10 mouse cellular contexts compared by ENCODE assay signal in the genomic region with DNA sequence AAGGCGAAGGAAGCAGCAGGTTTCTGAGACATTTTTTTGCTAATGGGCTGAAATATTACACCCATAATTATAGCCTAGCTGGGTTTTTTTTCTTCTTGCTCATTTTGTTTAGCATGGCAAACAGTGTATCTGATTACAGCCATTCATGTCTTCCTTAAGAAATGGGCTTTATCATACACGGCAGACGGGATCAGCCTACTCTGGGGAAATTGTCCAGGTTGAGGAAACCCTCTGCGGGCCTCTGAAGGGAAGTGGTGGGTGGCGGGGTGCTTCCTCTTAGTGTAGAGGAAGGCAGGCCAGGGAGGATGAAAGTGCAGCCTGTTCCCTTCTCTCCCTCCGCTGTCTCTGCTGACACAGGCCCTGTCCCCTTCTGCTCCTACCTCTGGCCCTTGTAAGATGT.
DNase-seq lines count a peak whose midpoint lies in the region; ATAC-seq lines count a peak whose summit lies in the region.
"Had no signal": no experiment of that assay in that cellular context is flagged by ENCODE, and none has a peak within 500 bp of the region (broad histone marks: within the 10 kb centered on the region; RNA-seq: fewer than 3 reads in every experiment).

No protein-coding gene starts in this region.

- no peaks in the 10 kb centered on the region for H3K36me3 ChIP-seq in embryonic facial prominence, embryonic 10.5 days (replicated peaks)
- no peaks in the 10 kb centered on the region for H3K36me3 ChIP-seq in lung, embryonic 16.5 days (ENCODE audit: control insufficient read depth, insufficient read depth, low read length)
- no peaks in the 10 kb centered on the region for H3K36me3 ChIP-seq in splenic B cell, adult 2 months (ENCODE audit: control insufficient read depth, insufficient read depth, low read length, poor library complexity, severe bottlenecking)
- no peaks in the 10 kb centered on the region for H3K36me3 ChIP-seq in forebrain, embryonic 11.5 days (ENCODE audit: control insufficient read depth, insufficient read depth, low read length)
- no peaks in the 10 kb centered on the region for H3K36me3 ChIP-seq in forebrain, embryonic 16.5 days (ENCODE audit: control insufficient read depth, insufficient read depth)
- H3K36me3 ChIP-seq: stomach, embryonic 15.5 days had no signal

- no peak overlapping the region for H3K4me2 ChIP-seq in lung, embryonic 16.5 days (ENCODE audit: low read depth, low read length)
- no peak overlapping the region for H3K4me2 ChIP-seq in forebrain, embryonic 11.5 days (ENCODE audit: low read depth, low read length, severe bottlenecking)
- H3K4me2 ChIP-seq in forebrain, embryonic 16.5 days (ENCODE audit: low read length): no peak overlapping the region
- H3K4me2 ChIP-seq: stomach, embryonic 15.5 days had no signal

- peaks cover 25% of the 10 kb centered on the region for H3K4me1 ChIP-seq in embryonic facial prominence, embryonic 10.5 days
- H3K4me1 ChIP-seq in lung, embryonic 16.5 days (replicated peaks; ENCODE audit: control insufficient read depth, insufficient read depth, low read length): no peaks in the 10 kb centered on the region
- peaks cover 11% of the 10 kb centered on the region; the same call in 1 of the 2 replicates for H3K4me1 ChIP-seq in forebrain, embryonic 11.5 days (replicated peaks; ENCODE audit: control insufficient read depth, insufficient read depth, low read length)
- no peaks in the 10 kb centered on the region for H3K4me1 ChIP-seq in forebrain, embryonic 16.5 days (replicated peaks; ENCODE audit: control insufficient read depth, insufficient read depth, low read length)
- H3K4me1 ChIP-seq: stomach, embryonic 15.5 days had no signal

- H3K9me3 ChIP-seq in embryonic facial prominence, embryonic 10.5 days: no peaks in the 10 kb centered on the region
- H3K9me3 ChIP-seq in lung, embryonic 16.5 days (ENCODE audit: control insufficient read depth, low read length): 0 out of 2 replicates have a peak, but pooled peaks cover 3% of the 10 kb centered on the region
- no peaks in the 10 kb centered on the region for H3K9me3 ChIP-seq in forebrain, embryonic 11.5 days (ENCODE audit: control insufficient read depth, low read length)
- H3K9me3 ChIP-seq in forebrain, embryonic 16.5 days (ENCODE audit: control insufficient read depth, low read length): no peaks in the 10 kb centered on the region
- H3K9me3 ChIP-seq: stomach, embryonic 15.5 days had no signal

- H3K27me3 ChIP-seq in embryonic facial prominence, embryonic 10.5 days (replicated peaks; ENCODE audit: low read depth, poor library complexity, severe bottlenecking): peaks cover 22% of the 10 kb centered on the region
- no peaks in the 10 kb centered on the region for H3K27me3 ChIP-seq in lung, embryonic 16.5 days (ENCODE audit: control insufficient read depth, insufficient read depth, low read depth, low read length)
- no peaks in the 10 kb centered on the region for H3K27me3 ChIP-seq in splenic B cell, adult 2 months (ENCODE audit: control insufficient read depth, insufficient read depth, low read length, poor library complexity, severe bottlenecking)
- H3K27me3 ChIP-seq in forebrain, embryonic 11.5 days (ENCODE audit: control insufficient read depth, insufficient read depth, low read length): no peaks in the 10 kb centered on the region
- 0 out of 2 replicates have a peak, but pooled peaks cover 4% of the 10 kb centered on the region for H3K27me3 ChIP-seq in forebrain, embryonic 16.5 days (replicated peaks; ENCODE audit: control insufficient read depth, insufficient read depth, low read length)
- H3K27me3 ChIP-seq: stomach, embryonic 15.5 days had no signal

- peak; percentile 7 for DNase-seq in layer of hippocampus, adult 9-10 months (ENCODE audit: low spot score)
- no peak for DNase-seq in layer of hippocampus, adult 8-10 months (ENCODE audit: low spot score in 2 of 2)
- peak; percentile 35 for DNase-seq in embryonic facial prominence, embryonic 10.5 days (ENCODE audit: low spot score)
- DNase-seq in splenic B cell, adult 2 months (ENCODE audit: low read depth, low spot score): peak; percentile 63
- DNase-seq in cerebellum, adult 18-20 months: no peak
- no peak for DNase-seq in forebrain, embryonic 11.5 days (ENCODE audit: low spot score)

- H3K4me3 ChIP-seq in embryonic facial prominence, embryonic 10.5 days: no peak overlapping the region
- H3K4me3 ChIP-seq in lung, embryonic 16.5 days (ENCODE audit: low read length): no peak overlapping the region
- no peak overlapping the region for H3K4me3 ChIP-seq in forebrain, embryonic 11.5 days (ENCODE audit: low read depth, low read length)
- no peak overlapping the region for H3K4me3 ChIP-seq in forebrain, embryonic 16.5 days (replicated peaks; ENCODE audit: low read length)
- H3K4me3 ChIP-seq: erythroblast, embryonic 14.5 days; stomach, embryonic 15.5 days had no signal

- H3K27ac ChIP-seq in embryonic facial prominence, embryonic 10.5 days (replicated peaks): 0 out of 2 replicates have a peak overlapping the region, but pooled peaks have one; percentile 19
- no peak overlapping the region for H3K27ac ChIP-seq in lung, embryonic 16.5 days (ENCODE audit: low read length)
- H3K27ac ChIP-seq in forebrain, embryonic 11.5 days (ENCODE audit: low read depth, low read length): no peak overlapping the region
- H3K27ac ChIP-seq in forebrain, embryonic 16.5 days (ENCODE audit: low read length): no peak overlapping the region
- H3K27ac ChIP-seq: stomach, embryonic 15.5 days had no signal

- no peak overlapping the region for H3K9ac ChIP-seq in lung, embryonic 16.5 days (ENCODE audit: low read length)
- no peak overlapping the region for H3K9ac ChIP-seq in forebrain, embryonic 11.5 days (ENCODE audit: low read length)
- no peak overlapping the region for H3K9ac ChIP-seq in forebrain, embryonic 16.5 days (replicated peaks; ENCODE audit: low read depth, low read length)
- H3K9ac ChIP-seq: stomach, embryonic 15.5 days had no signal

- 53% methylated on average over 6 of the region's 6 CpGs for WGBS in embryonic facial prominence, embryonic 10.5 days
- WGBS in lung, embryonic 16.5 days: 57% methylated on average over 6 of the region's 6 CpGs
- WGBS in forebrain, embryonic 11.5 days: 70% methylated on average over 6 of the region's 6 CpGs
- whole genome bisulfite sequencing in forebrain, embryonic 16.5 days: 68% methylated on average over 6 of the region's 6 CpGs

- ATAC-seq in lung, embryonic 16.5 days (ENCODE audit: low read depth): 0 out of 2 replicates have a peak, but pooled peaks have one; percentile 38
- ATAC-seq in forebrain, embryonic 11.5 days (replicated peaks; ENCODE audit: low FRiP score): no peak
- no peak for ATAC-seq in forebrain, embryonic 16.5 days

Comparison
In these comparisons a context has a peak if more than half of its experiments do, and no peak if none do; other contexts are left out.
1. DNase-seq: peak in layer of hippocampus, adult 9-10 months (single experiment), embryonic facial prominence, embryonic 10.5 days (single experiment) and splenic B cell, adult 2 months (single experiment); none in layer of hippocampus, adult 8-10 months (0 of 2), cerebellum, adult 18-20 months (0 of 2) and forebrain, embryonic 11.5 days (single experiment).